Mouse (Mus musculus) cortical plate, adult 2 months (tissue): Measurements from ENCODE around the gene Gucd1.

Source experiments
- CTCF ChIP-seq: fragments of 200-500 bp; IDR thresholded peaks from 2 replicates; pipeline ENCODE4 v1.5.1; 2011; ENCODE audit warnings: mild to moderate bottlenecking, control low read depth, low read length; ENCODE audit not compliant: insufficient read depth; ENCODE audit errors: extremely low read depth
- POLR2A ChIP-seq: fragments of 200-500 bp; IDR thresholded peaks from 2 replicates; pipeline ENCODE4 v1.6.1; 2011; ENCODE audit warnings: mild to moderate bottlenecking, low read length, control low read depth; ENCODE audit not compliant: insufficient read depth; ENCODE audit errors: extremely low read depth

GRCm38 (mm10) chr10:75552701-75553450 lies 35.1 kb upstream of the Gucd1 start:
- no peak for TF ChIP-seq CTCF
- no peak for TF ChIP-seq POLR2A
